Mouse (Mus musculus): ENCODE measurements around the gene Tubg2.

GRCm38 (mm10) chr11:101149178-101150105, 6.3 kb upstream of the Tubg2 start:
- no peak for TF ChIP-seq POLR2A (IDR thresholded peaks at IDR 0.05; ENCODE audit: insufficient read depth, low read depth, low read length)
- TF ChIP-seq CTCF (IDR thresholded peaks at IDR 0.05; ENCODE audit: insufficient read depth, low read depth, low read length) = no peak
